Mouse (Mus musculus) midbrain, postnatal 0 days (tissue): ENCODE data around the gene Pcsk1. TPM values are rescaled to one million over a fixed set of nuclear protein-coding genes. Genes with fewer than 3 reads are reported as not detected.
A peak's percentile ranks its signal among the peaks of the same experiment; 100 is the strongest.

Experiments
- ATAC-seq: fragments of 200-750 bp; cut with Nextera tagmentation; 2 replicates; pipeline ENCODE4 v1.8.0; 2017; ENCODE audit warnings: moderate number of reproducible peaks, mild to moderate bottlenecking, moderate TSS enrichment, moderate library complexity; ENCODE audit not compliant: low FRiP score
- DNase-seq: peaks from one replicate; pipeline ENCODE4 v3.0.0-alpha.2; 2015; ENCODE audit warnings: low spot score
- H3K27ac ChIP-seq: fragments of 300-500 bp; sonication (generic); 2 replicates; pipeline ENCODE4 v1.5.1; 2014; ENCODE audit warnings: low read depth, mild to moderate bottlenecking, low read length, mixed read lengths
- H3K27me3 ChIP-seq: fragments of 300-500 bp; sonication (generic); 2 replicates; pipeline ENCODE4 v1.6.1; 2014; ENCODE audit warnings: low read length, control low read depth, mixed read lengths; ENCODE audit not compliant: insufficient read depth
- H3K36me3 ChIP-seq: fragments of 300-500 bp; sonication (generic); 2 replicates; pipeline ENCODE4 v1.6.1; 2014; ENCODE audit warnings: low read length, control low read depth, mixed read lengths; ENCODE audit not compliant: insufficient read depth
- H3K4me1 ChIP-seq: fragments of 300-500 bp; sonication (generic); 2 replicates; pipeline ENCODE4 v1.6.1; 2014; ENCODE audit warnings: mild to moderate bottlenecking, control low read depth, antibody characterized with exemption, low read length, mixed read lengths; ENCODE audit not compliant: insufficient read depth
- H3K4me2 ChIP-seq: fragments of 300-500 bp; sonication (generic); 2 replicates; pipeline ENCODE4 v1.6.1; 2014; ENCODE audit warnings: low read depth, mild to moderate bottlenecking, low read length, mixed read lengths; ENCODE audit not compliant: poor library complexity, severe bottlenecking
- H3K4me3 ChIP-seq: fragments of 300-500 bp; sonication (generic); 2 replicates; pipeline ENCODE4 v1.5.1; 2014; ENCODE audit warnings: low read depth, mild to moderate bottlenecking, low read length, moderate library complexity
- H3K9ac ChIP-seq: fragments of 300-500 bp; sonication (generic); replicated peaks from 2 replicates; pipeline ENCODE4 v1.6.1; 2014; ENCODE audit warnings: mild to moderate bottlenecking, low read length, moderate library complexity, mixed read lengths; ENCODE audit not compliant: poor library complexity, severe bottlenecking
- H3K9me3 ChIP-seq: fragments of 300-500 bp; sonication (generic); 2 replicates; pipeline ENCODE4 v1.6.1; 2016; ENCODE audit warnings: low read length, control low read depth
- CTCF ChIP-seq: IDR thresholded peaks from 2 replicates; pipeline ENCODE4 v1.5.1; 2016; ENCODE audit warnings: antibody characterized with exemption, mild to moderate bottlenecking
- WGBS: fragments of 180-500 bp; shearing (Covaris S2); extraction: QIAGEN DNeasy Blood & Tissue Kit; methylation state at CpG from one replicate; pipeline ENCODE4 v1.1.7; 2014; 5-methylcytosine and 5-hydroxymethylcytosine counted together
- polyA plus RNA-seq: library from polyadenylated mRNA; unstranded; fragments of >200 nt; fragmentation: Nextera tagmentation; extraction: Ambion mirVana; gene quantifications from 2 replicates; pipeline ENCODE4 v1.2.1, GENCODE M21; 2015
- total RNA-seq: library from RNA; depleted of rRNA; stranded (reverse); fragments of >200 nt; gene quantifications from 2 replicates; pipeline ENCODE4 v1.2.3, GENCODE M21; 2014

The Pcsk1 gene
- total and polyA plus RNA-seq, 2 experiments from 2014 or later: 3.5 to 5.6 TPM

DNA sequence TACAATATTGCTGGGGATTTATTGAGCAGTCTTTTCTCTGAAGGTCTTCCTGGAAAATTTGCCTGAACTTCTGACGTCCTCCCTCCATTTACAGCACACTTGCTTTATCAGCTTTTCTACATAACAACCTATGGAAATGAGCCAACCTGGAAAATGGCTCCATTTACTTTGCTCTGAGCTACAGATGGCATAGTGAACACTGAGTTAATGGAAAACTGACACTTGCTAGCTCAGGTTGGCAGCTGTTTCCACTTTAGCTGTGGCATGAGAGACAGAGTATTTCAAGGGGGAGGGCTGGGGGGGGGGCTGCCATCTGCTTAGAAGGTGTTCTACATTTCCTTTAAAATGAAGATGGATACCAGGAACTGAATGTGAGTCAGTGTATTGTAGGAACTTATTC is 73.8 kb downstream of the Pcsk1 start:
- no peaks in the 10 kb centered on the region for H3K36me3 ChIP-seq
- no peaks in the 10 kb centered on the region for H3K4me1 ChIP-seq
- no peak for ATAC-seq
- no peak overlapping the region for H3K4me3 ChIP-seq
- no peak overlapping the region for H3K9ac ChIP-seq
- DNase-seq: peak; percentile 39
- TF ChIP-seq CTCF: no peak
- no peak overlapping the region for H3K4me2 ChIP-seq
- WGBS: 60% methylated on average over 1 of the region's 1 CpGs
- H3K27ac ChIP-seq: no peak overlapping the region
- no peaks in the 10 kb centered on the region for H3K9me3 ChIP-seq
- no peaks in the 10 kb centered on the region for H3K27me3 ChIP-seq
